Mouse (Mus musculus) stomach, embryonic 16.5 days (tissue): ENCODE results near the gene Insr. TPM values are rescaled to one million over a fixed set of nuclear protein-coding genes. Genes with fewer than 3 reads are reported as not detected.
A peak's percentile ranks its signal among the peaks of the same experiment; 100 is the strongest.

Experiments used
- ATAC-seq: fragments of 200-750 bp; cut with Nextera tagmentation; 2 replicates; pipeline ENCODE4 v1.8.0; 2017; ENCODE audit warnings: moderate number of reproducible peaks, moderate TSS enrichment; ENCODE audit not compliant: insufficient read depth, low FRiP score
- H3K27ac ChIP-seq: fragments of 300-500 bp; sonication (generic); 2 replicates; pipeline ENCODE4 v1.5.1; 2014; ENCODE audit warnings: low read length
- H3K27me3 ChIP-seq: fragments of 300-500 bp; sonication (generic); 2 replicates; pipeline ENCODE4 v1.6.1; 2014; ENCODE audit warnings: low read length, control low read depth, mixed read lengths; ENCODE audit not compliant: control insufficient read depth, insufficient read depth
- H3K36me3 ChIP-seq: fragments of 300-500 bp; sonication (generic); 2 replicates; pipeline ENCODE4 v1.6.1; 2014; ENCODE audit warnings: low read length; ENCODE audit not compliant: control insufficient read depth, insufficient read depth
- H3K4me1 ChIP-seq: fragments of 300-500 bp; sonication (generic); 2 replicates; pipeline ENCODE4 v1.6.1; 2014; ENCODE audit warnings: low read length, control low read depth, mixed read lengths; ENCODE audit not compliant: control insufficient read depth, insufficient read depth
- H3K4me2 ChIP-seq: fragments of 300-500 bp; sonication (generic); 2 replicates; pipeline ENCODE4 v1.6.1; 2014; ENCODE audit warnings: low read depth, low read length, mixed read lengths
- H3K4me3 ChIP-seq: fragments of 300-500 bp; sonication (generic); replicated peaks from 2 replicates; pipeline ENCODE4 v1.5.1; 2014; ENCODE audit warnings: mild to moderate bottlenecking, low read length
- H3K9ac ChIP-seq: fragments of 300-500 bp; sonication (generic); 2 replicates; pipeline ENCODE4 v1.6.1; 2014; ENCODE audit warnings: low read length
- H3K9me3 ChIP-seq: fragments of 300-500 bp; sonication (generic); replicated peaks from 2 replicates; pipeline ENCODE4 v1.6.1; 2016; ENCODE audit warnings: low read length, control low read depth; ENCODE audit not compliant: control insufficient read depth
- WGBS: fragments of 180-500 bp; shearing (Covaris S2); extraction: QIAGEN DNeasy Blood & Tissue Kit; methylation state at CpG from one replicate; pipeline ENCODE4 v1.1.7; 2014; 5-methylcytosine and 5-hydroxymethylcytosine counted together
- polyA plus RNA-seq: library from polyadenylated mRNA; unstranded; fragments of >200 nt; fragmentation: Nextera tagmentation; extraction: Ambion mirVana; gene quantifications from 2 replicates; pipeline ENCODE4 v1.2.1, GENCODE M21; 2015

Insr gene
- polyA plus RNA-seq, 1 experiment from 2014 or later, result 31.4 TPM

DNA sequence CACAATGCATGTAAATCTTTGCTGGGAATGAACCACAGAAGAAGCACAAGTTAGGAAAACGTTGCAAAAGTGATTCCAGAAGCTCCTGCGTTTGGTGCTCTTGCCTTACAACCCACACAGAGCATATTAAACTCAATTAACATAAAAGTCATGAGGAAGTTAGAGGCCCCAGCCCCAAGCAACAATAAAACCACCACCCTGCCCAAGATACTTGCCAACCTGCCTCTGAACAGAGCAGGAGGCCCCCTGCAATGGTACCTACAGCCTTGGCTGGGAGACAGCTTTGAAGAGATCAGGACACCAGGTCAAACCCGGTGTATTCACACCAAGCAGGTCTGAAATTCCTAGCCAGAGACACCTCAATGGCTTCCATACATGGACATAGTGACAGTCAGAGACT, 16.6 kb downstream of the Insr start:
- Histone ChIP-seq H3K27ac (no peak overlapping the region), H3K4me1 (peaks cover 5% of the 10 kb centered on the region; the same call in 1 of the 2 replicates), H3K9ac (no peak overlapping the region), H3K27me3 (no peaks in the 10 kb centered on the region), H3K9me3 (no peaks in the 10 kb centered on the region), H3K4me3 (no peak overlapping the region), H3K4me2 (no peak overlapping the region), H3K36me3 (peaks cover 14% of the 10 kb centered on the region; the same call in 1 of the 2 replicates)
- ATAC-seq, result no peak
- 90% methylated on average over 3 of the region's 3 CpGs for WGBS

DNA sequence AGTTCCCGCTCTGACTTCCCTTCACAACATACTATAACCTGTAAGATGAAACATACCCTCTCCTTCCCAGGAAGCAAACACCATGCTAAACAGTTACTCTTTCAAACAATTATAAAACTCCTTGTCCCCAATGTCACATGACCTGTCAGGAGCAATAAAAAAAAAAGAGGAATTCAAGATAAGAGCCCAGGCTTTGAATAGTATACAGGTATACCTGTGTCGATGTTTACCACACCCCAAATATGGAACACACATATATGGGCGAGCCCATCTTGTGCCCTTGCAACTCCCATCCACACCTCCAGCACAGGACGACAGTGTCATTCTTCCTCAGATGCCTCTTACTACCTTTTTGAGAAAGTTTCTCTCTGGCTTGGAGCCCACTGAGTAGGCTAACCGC, 18.3 kb downstream of the Insr start:
- Histone ChIP-seq H3K4me2 (no peak overlapping the region), H3K27me3 (no peaks in the 10 kb centered on the region), H3K4me3 (no peak overlapping the region), H3K9ac (no peak overlapping the region), H3K9me3 (no peaks in the 10 kb centered on the region), H3K4me1 (peaks cover 5% of the 10 kb centered on the region; the same call in 1 of the 2 replicates), H3K36me3 (peaks cover 14% of the 10 kb centered on the region; the same call in 1 of the 2 replicates), H3K27ac (no peak overlapping the region)
- ATAC-seq, result no peak
- 85% methylated on average over 5 of the region's 5 CpGs for WGBS

DNA sequence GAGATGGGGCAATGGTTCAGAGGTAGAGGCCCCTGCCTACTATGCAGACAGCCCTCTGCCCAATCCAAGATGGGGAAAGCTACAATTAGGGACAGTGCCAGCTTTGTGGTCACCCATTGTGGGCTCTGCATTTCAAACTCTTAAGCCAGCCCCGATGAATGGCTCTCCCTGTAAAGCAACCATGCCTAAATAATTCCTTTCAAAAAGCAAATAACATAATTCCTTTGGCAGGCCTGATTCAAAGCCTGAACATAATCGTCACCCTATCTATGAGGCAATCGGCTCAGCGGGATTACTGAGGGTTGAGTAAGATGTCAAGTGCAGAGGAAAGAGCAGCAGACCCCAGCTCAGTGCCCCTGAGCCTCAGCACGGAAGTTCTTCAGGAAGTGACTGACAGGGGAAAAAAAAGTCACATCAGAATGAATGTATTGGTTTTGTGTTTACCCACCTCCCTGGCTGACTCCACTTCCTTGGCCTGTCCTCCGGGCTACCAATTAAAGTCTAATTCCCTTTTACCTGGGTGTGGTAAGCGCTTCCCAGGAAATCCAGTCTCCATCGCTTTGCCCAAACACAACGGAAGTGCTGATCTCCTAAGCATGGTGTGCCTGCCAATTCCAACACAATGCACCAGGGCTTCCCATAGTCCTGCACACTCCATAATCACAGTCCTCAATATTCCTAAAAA, 19.1 kb downstream of the Insr start:
- no peak overlapping the region for H3K4me2 ChIP-seq
- peaks cover 14% of the 10 kb centered on the region; the same call in 1 of the 2 replicates for H3K36me3 ChIP-seq
- H3K27me3 ChIP-seq, result no peaks in the 10 kb centered on the region
- H3K27ac ChIP-seq, result no peak overlapping the region
- no peak overlapping the region for H3K4me3 ChIP-seq
- H3K9ac ChIP-seq, result no peak overlapping the region
- ATAC-seq, result no peak
- H3K9me3 ChIP-seq, result no peaks in the 10 kb centered on the region
- H3K4me1 ChIP-seq, result peaks cover 5% of the 10 kb centered on the region; the same call in 1 of the 2 replicates
- WGBS, result 58% methylated on average over 9 of the region's 9 CpGs

DNA sequence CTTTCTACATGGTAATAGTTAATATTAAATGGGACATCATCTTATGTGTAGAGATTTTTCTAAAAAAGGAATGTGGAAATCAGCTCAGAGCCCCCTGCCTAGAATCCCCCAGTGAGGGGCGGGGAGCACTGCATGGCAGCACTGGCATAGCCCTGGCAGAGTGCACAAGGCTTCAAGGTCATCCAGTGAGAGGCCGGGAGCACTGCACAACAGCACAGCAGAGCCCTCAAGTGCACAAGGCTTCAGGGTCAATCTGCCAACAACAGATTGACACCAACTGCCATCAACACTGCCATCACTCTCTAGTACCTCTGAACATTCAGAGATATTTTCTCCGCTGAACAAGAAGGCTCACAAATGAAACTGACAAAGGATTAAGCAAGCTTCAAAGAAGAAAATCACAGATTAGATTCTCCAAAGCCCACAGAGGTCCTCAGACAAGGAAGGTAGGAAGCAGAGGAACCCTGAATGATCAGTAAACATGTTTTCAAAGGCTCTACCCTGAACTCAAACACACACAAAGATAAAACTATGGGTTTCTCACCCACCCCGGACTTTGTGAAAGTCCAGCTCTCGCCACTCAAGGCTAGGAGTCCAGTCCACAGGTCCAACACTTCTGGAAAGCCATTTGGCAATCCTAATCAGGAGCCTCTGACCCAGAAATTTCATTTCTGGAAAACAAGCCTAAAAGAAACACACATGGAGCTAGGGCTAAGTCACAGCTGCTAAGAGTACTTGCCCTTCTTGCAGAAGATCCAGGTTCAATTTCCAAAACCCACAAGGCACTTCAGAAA, 23.1 kb downstream of the Insr start:
- Histone ChIP-seq H3K27ac (no peak overlapping the region), H3K4me3 (no peak overlapping the region), H3K4me2 (no peak overlapping the region), H3K4me1 (peaks cover 5% of the 10 kb centered on the region; the same call in 1 of the 2 replicates), H3K27me3 (no peaks in the 10 kb centered on the region), H3K9ac (no peak overlapping the region), H3K36me3 (peaks cover 11% of the 10 kb centered on the region; the same call in 1 of the 2 replicates), H3K9me3 (no peaks in the 10 kb centered on the region)
- WGBS, result 76% methylated on average over 5 of the region's 5 CpGs
- ATAC-seq, result no peak

DNA sequence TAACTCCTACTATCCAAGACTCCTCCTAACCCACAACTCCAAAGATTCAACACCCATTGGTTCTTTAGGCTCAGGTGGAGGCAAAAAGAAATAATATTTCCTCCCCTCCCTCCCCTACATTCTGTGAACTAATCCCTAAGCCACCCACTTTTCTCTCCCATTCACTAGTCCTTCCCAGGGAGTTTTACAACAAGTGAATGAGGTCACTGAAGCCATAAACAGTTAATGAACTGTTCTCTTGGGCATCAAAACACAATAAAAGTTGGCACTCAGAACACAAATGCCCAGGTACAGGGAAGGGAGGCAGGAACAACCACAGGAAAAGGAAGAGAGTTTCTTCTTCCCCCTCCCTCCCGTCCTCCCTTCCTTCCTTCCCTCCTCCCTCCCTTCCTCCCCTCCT, 24.1 kb downstream of the Insr start:
- ATAC-seq, result no peak
- H3K4me2 ChIP-seq, result no peak overlapping the region
- no peak overlapping the region for H3K9ac ChIP-seq
- H3K9me3 ChIP-seq, result no peaks in the 10 kb centered on the region
- no peaks in the 10 kb centered on the region for H3K4me1 ChIP-seq
- H3K36me3 ChIP-seq, result peaks cover 11% of the 10 kb centered on the region; the same call in 1 of the 2 replicates
- 73% methylated on average over 1 of the region's 1 CpGs for WGBS
- H3K27me3 ChIP-seq, result no peaks in the 10 kb centered on the region
- no peak overlapping the region for H3K27ac ChIP-seq
- no peak overlapping the region for H3K4me3 ChIP-seq

DNA sequence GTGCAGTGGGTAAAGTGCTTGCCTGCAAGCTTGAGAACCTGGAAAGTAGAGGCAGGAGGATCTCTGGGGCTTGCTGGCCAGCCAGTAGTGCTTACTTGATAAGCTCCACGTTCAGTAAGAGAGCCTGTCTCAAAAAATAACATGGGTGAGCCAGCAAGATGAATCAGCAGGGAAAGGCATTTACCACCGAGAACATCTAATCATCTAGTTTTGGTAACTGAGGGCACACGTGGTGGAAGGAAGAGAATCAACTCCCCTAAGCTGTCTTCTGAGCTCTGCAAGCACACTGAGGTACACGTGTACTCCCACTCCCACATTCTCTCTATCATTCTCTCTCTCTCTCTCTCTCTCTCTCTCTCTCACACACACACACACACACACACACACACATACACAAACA, 26.2 kb downstream of the Insr start:
- Histone ChIP-seq H3K36me3 (0 out of 2 replicates have a peak, but pooled peaks cover 4% of the 10 kb centered on the region), H3K9me3 (no peaks in the 10 kb centered on the region), H3K4me2 (no peak overlapping the region), H3K4me3 (no peak overlapping the region), H3K4me1 (no peaks in the 10 kb centered on the region), H3K27me3 (no peaks in the 10 kb centered on the region), H3K9ac (no peak overlapping the region), H3K27ac (no peak overlapping the region)
- 56% methylated on average over 4 of the region's 4 CpGs for WGBS
- ATAC-seq, result no peak

DNA sequence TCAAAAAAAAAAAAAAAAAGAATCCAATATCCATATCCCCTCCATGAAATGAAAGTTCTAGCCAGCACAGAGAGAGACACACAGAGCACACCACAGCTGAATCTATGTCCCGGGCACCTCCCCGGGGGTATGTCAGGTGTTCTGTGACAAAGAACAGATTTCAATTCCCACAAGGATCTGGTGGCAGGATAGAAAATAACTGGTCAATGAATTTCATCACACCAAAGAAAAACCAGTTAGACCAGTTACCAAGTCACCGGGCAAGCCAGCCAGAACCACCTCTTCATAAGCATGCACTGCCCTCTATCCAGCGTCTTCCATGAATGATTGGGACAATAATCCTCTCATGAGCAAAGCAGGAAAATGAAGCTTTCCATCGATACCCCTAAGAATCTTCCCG, 26.8 kb downstream of the Insr start:
- WGBS, result 70% methylated on average over 6 of the region's 6 CpGs
- ATAC-seq, result peak; percentile 65

DNA sequence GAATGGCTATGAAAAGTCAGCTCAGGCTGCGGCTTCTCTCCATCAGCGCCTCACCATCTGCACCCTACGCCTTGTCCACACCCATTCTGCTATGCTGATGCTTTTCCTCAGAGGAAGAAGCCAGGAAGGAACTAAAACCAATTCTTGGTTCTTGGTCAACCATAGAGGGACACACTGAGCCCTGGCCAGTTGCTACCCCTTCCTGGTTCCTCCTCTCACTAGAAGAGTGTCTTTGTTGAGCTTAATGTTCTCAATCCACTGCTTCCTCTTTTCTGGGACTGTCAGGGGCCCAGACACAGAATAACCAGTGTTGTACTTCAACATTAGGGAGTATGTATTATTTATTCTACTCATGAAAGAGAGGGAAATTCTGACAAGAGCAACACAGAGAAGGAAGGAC, 28.3 kb downstream of the Insr start:
- no peak overlapping the region for H3K27ac ChIP-seq
- 0 out of 2 replicates have a peak, but pooled peaks have one; percentile 34 for ATAC-seq
- no peak overlapping the region for H3K4me2 ChIP-seq
- WGBS, result 93% methylated on average over 3 of the region's 3 CpGs
- no peaks in the 10 kb centered on the region for H3K9me3 ChIP-seq
- no peak overlapping the region for H3K4me3 ChIP-seq
- H3K36me3 ChIP-seq, result no peaks in the 10 kb centered on the region
- no peaks in the 10 kb centered on the region for H3K27me3 ChIP-seq
- no peaks in the 10 kb centered on the region for H3K4me1 ChIP-seq
- H3K9ac ChIP-seq, result no peak overlapping the region

More for the DNA sequence above, 26.8 kb downstream of the Insr start:
- H3K4me1 ChIP-seq, result no peaks in the 10 kb centered on the region
- no peaks in the 10 kb centered on the region for H3K9me3 ChIP-seq
- no peaks in the 10 kb centered on the region for H3K36me3 ChIP-seq
- H3K4me3 ChIP-seq, result no peak overlapping the region
- H3K4me2 ChIP-seq, result no peak overlapping the region
- no peaks in the 10 kb centered on the region for H3K27me3 ChIP-seq
- H3K9ac ChIP-seq, result no peak overlapping the region
- H3K27ac ChIP-seq, result peak overlapping the region; percentile 36; the same call in 1 of the 2 replicates

DNA sequence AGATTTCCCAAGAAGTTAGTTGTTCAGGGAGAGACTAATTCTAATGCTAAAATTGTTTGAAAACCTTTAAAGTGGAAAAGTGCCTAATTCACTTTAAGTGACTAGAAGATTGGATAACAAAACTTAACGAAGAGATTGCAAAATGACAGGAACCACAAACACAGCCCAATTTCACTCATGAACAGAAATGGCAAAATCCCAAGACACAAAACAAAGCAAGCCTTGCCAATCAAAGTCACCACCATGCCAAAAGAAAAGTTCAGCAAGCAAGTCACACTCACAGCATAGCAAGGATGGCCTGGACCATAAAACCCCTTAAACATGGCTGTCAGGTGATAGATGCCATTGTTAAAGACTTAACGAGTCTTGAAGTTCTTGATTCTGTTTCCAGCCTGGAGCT, 29.5 kb downstream of the Insr start:
- H3K4me3 ChIP-seq, result no peak overlapping the region
- no peak overlapping the region for H3K27ac ChIP-seq
- WGBS, result 76% methylated on average over 2 of the region's 2 CpGs
- no peak overlapping the region for H3K9ac ChIP-seq
- H3K36me3 ChIP-seq, result 0 out of 2 replicates have a peak, but pooled peaks cover 6% of the 10 kb centered on the region
- H3K4me1 ChIP-seq, result no peaks in the 10 kb centered on the region
- no peak overlapping the region for H3K4me2 ChIP-seq
- H3K27me3 ChIP-seq, result no peaks in the 10 kb centered on the region
- ATAC-seq, result no peak
- no peaks in the 10 kb centered on the region; the same call in 1 of the 2 replicates for H3K9me3 ChIP-seq
